Mouse (Mus musculus): ENCODE measurements at regions not wholly inside any gene's neighbourhood (a gene's known extent, or its start where the extent isn't known, plus 50 kb on each side); places are given as distances from the start of the nearest gene placed in this dataset.
"Not testable (repeated sequence)": the region's sequence is repeated elsewhere in the genome, so short reads cannot be mapped to it uniquely, and the experiment has no call there.

- no peak for DNase-seq
These were observed 81.7 kb downstream of the Sem1 start for GRCm38 (mm10) chr6:6496789-6497188.

DNA sequence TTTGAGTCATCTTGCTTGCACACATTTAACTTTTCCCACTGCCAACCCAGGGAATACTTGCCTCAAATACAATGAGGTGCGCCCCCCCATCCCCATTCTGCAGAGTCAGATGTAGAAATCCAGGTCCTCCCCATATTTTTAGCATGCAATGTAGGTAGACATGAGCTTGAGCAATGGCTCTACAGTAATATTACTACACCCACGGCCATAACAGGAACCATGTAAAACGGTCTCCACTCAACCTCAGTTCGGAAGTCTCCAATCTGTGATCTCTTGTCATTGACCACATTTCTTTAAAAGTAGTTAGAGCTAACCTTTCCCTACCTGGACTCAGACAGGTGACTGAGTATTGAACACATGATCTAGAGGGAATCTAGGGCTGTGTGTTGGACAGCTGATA, 82.1 kb downstream of the Sem1 start:
- no peak for DNase-seq

GRCm38 (mm10) chr6:6488191-6488590, 90.3 kb downstream of the Sem1 start:
- DNase-seq = no peak

GRCm38 (mm10) chr6:6481596-6481995, 96.9 kb downstream of the Sem1 start:
- DNase-seq = not testable (repeated sequence)

- DNase-seq = no peak
These were observed 108.1 kb downstream of the Sem1 start for GRCm38 (mm10) chr6:6470397-6470796.

DNA sequence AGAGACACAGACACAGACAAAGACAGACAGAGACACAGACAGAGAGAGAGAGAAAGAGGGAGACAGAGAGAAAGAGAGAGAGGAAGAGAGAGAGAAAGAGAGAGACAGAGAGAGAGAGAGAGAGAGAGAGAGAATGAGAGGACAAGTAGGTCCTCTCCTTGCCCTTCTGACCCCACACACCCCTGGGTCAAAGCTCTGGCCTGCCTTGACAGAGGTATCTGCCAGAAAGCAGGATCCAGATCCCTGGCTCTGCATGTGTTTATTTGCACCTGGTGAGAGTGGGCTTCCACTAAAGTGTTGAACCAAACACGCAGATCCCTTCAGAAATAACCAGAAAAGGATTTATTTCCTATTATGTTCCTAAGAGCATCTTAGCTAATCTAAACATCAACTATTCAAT, 110.9 kb downstream of the Sem1 start:
- no peak for DNase-seq

DNA sequence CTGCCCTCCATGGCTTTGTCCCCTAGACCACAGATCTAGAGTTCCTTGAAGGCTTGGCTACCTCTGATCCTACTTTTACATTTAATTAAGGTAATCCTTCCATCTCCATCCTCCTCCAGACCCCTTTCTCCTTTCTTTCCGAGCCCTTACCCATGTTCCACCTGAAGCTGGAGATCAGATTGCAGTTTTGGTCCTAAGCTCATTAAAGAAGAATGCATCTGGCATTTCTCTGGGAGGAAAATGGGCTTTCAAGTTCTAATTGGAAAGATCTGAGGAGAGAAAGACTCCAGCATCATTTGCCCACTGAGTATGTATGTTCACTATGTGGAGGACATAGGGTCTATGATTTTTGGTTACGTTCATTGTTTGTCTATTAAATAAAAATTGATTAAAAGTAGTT, 112.2 kb downstream of the Sem1 start:
- no peak for DNase-seq

DNA sequence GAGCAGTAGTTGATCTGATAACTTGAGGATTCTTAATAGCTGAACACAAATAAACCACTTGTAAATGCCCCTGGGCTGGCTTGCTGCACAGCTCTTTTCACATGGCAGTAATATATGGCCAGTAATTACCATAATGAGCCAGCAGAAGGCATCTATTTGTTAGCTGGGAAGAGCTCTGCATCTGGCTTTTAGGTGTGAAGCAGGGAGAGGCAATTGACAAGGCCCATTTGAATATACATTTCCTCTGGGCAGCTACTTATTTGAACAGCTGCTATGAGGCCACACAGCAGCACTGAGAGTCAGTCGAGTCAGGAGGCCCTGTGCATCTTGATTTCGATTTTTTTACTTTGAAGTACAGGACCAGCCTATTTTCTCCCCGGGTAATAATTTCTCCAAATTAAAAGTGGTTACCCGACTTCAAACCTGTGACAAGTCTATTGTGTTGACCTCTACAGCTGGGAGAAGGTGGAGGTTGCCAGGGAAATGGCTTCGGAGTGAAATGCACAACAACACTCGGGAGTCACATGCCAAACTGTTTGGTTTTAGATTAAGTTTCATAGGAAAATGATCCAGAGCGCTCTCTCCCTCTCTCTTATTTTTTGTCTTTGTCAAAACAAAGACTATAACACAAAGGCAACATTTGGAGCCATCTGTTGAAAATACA, 114.5 kb downstream of the Sem1 start:
- DNase-seq = no peak

DNA sequence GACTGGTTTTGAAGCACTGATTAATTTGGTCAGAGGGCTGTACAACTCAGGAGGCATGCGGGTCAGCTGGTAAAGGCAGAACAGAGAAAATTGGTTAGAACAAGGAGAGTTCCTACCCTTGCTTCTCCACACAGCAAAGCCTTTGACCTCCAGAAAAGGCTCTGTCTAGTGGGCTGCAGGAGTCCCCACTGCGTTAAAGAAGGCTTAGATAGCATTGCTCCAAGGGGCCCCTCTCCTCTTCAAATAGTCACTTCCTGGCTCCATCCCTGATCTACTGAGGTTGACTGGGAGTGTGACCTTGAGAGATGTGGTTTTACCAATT, 118.6 kb downstream of the Sem1 start:
- DNase-seq = no peak

DNA sequence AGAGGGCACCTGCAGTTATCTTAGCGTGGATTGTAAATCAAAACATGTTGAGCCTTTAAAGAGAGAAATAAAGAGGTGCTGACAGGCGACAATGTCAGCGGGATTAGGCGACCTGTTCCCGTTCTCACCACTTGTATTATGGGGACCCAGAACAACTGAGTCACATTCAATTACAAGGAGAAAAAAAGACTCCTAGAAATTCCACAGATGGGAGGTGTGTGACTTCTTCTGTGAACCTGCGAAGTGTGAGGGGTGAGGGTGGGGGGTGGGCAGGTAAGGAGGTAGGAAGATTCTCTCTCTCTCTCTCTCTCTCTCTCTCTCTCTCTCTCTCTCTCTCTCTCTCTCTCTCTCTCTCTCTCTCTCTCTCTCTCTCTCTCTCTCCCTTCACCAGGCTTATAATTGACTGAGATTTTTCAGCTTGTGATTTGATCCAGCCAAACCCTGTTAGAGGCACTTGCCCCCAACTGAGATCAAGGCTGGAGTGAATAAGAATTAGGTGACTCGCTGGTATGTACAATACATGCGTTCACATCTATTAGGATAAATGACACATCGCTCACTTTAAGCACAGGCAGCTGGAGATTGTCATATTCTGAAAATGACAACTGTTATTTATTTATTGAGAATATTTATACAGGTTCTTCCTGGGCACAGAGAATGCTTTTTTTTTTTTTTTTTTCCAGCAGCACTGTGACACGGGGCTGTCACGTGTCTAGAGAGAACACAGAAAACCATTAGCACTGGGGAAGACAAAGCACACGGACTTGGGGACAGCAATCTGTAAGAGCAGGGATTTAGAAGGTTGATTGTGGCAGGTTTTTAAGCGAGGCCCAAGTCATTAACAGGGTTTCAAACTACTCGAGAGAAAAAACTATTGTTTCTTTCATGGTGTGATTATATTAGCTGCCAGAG, 119.2 kb downstream of the Sem1 start:
- no peak for DNase-seq

- no peak for DNase-seq
These were observed 120.7 kb downstream of the Sem1 start for GRCm38 (mm10) chr6:6457726-6458125.

- DNase-seq = no peak
These were observed 121.5 kb downstream of the Sem1 start for GRCm38 (mm10) chr6:6457001-6457400.

GRCm38 (mm10) chr6:6455566-6455965, 122.9 kb downstream of the Sem1 start:
- DNase-seq = no peak

GRCm38 (mm10) chr6:6454396-6454795, 124.1 kb downstream of the Sem1 start:
- no peak for DNase-seq

DNA sequence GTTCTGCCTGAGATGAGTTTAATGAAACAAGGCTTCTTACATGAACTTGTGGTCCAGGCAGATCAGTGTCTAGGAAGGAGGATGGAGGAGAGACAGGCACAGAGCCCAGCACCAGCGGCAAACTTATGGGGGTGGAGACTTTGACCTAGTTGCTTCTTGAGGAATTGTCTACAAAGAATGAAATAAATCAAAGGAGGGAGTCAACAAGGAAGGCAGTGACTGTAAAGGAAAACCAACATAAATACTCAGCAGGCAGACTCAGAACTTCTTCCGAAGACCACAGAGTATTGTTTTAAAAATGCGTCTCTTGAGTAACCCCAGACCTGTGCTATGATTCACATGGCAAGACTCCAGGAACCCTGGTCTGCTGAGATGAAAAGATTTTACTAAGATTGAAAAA, 143.6 kb downstream of the Sem1 start:
- no peak for DNase-seq

- no peak for DNase-seq
These were observed 144.1 kb downstream of the Sem1 start for GRCm38 (mm10) chr6:6434261-6434802.

- DNase-seq = no peak
These were observed 145.3 kb downstream of the Sem1 start for GRCm38 (mm10) chr6:6433179-6433578.

DNA sequence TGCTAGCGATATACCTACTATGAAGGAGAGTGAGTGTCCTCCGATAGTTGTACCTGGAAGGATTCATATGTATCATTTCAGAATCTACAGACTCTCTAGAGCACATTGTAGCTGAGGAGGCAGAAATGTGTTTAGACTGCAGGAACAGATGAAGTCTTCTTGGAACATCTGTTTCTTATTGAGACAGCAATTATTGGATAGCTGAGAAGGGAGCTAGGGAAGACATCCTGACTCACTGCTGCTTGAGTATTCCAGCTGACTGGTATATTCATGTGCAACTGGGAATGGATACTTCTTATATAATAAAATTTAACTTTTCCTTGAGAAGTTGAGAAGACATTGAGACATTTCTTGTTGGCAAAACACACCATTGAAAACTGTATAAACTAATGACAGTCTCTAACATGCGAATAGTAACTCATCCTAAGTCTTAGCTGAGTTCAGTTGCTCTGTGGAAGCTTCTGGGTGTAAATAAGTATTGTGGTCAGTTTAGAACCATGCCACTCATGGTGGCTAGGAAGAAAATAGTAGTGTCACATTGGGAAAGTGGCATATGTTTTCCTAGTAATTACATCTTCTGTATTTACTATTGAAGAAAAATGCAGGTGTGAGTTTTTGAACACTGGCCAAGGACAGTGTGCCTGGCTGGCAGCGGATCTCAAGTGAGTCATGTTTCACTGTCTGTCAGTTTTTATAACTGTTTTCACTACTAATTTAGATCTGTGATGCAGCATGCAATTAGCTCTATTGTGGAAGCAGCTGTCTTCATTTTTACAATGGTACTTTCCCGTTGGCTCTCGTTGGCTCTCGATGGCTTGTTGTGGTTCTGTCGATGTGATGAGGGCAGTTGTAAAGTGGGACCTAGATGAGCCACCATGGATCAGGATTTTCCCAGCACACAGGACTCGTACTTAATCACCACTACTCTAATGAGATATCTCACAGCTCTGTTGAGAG, 163.5 kb downstream of the Sem1 start:
- DNase-seq = no peak

- DNase-seq = no peak
These were observed 180.5 kb downstream of the Sem1 start for GRCm38 (mm10) chr6:6397997-6398396.

- no peak for DNase-seq
These were observed 172.8 kb upstream of the Slc25a13 start for GRCm38 (mm10) chr6:6389454-6390445.

DNA sequence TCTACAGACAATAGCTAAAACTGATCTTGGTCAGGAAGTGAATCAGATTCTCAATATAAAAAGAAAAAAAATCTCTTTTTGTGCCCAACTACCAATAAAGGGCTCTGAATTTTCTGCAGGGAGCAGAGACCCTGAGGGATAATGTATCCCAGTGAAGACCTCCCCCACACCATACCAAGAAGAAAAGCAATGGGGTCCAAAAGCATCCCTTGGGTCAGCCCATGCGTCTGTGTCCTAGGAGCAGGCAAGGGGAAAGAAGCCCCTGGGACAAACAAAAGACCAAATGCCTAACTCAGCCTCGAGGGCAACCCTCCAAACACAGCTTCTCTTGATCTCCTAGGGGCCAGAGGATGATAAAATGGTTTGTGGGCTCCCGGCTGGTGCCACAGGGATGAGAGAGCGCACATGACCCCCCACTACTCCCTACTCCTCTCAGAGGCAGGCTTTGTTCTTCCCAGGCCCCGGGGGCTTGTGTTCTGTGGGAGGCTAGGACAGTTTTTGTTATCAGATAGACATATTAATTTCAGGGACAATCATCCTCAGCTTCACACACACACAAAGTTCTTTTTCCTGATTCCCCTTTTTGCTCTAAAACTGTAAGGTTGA, 172.0 kb upstream of the Slc25a13 start:
- no peak for DNase-seq

Data from cerebellum, postnatal 36 days (tissue).